Mouse (Mus musculus) neural tube, embryonic 11.5 days (tissue): Measurements from ENCODE around the gene Klhl22. TPM values are rescaled to one million over a fixed set of nuclear protein-coding genes. Genes with fewer than 3 reads are reported as not detected.

Experiments
- ATAC-seq: fragments of 200-750 bp; cut with Nextera tagmentation; 2 replicates; pipeline ENCODE4 v1.8.0; 2017; ENCODE audit warnings: moderate number of reproducible peaks, mild to moderate bottlenecking, moderate TSS enrichment, moderate library complexity; ENCODE audit not compliant: insufficient read depth, low FRiP score, low TSS enrichment
- DNase-seq: peaks from one replicate; pipeline ENCODE4 v3.0.0-alpha.2; 2015; ENCODE audit warnings: low spot score
- H3K27ac ChIP-seq: fragments of 300-500 bp; sonication (generic); 2 replicates; pipeline ENCODE4 v1.5.1; 2014; ENCODE audit warnings: low read depth, mild to moderate bottlenecking, low read length
- H3K27me3 ChIP-seq: fragments of 300-500 bp; sonication (generic); 2 replicates; pipeline ENCODE4 v1.6.1; 2014; ENCODE audit warnings: mild to moderate bottlenecking, low read length, mixed read lengths; ENCODE audit not compliant: control insufficient read depth, insufficient read depth
- H3K36me3 ChIP-seq: fragments of 300-500 bp; sonication (generic); 2 replicates; pipeline ENCODE4 v1.6.1; 2014; ENCODE audit warnings: mild to moderate bottlenecking, low read length, moderate library complexity, mixed read lengths; ENCODE audit not compliant: control insufficient read depth, insufficient read depth
- H3K4me1 ChIP-seq: fragments of 300-500 bp; sonication (generic); 2 replicates; pipeline ENCODE4 v1.6.1; 2014; ENCODE audit warnings: low read length, mixed read lengths; ENCODE audit not compliant: control insufficient read depth, insufficient read depth
- H3K4me2 ChIP-seq: fragments of 300-500 bp; sonication (generic); 2 replicates; pipeline ENCODE4 v1.6.1; 2014; ENCODE audit warnings: low read depth, mild to moderate bottlenecking, moderate library complexity
- H3K4me3 ChIP-seq: fragments of 300-500 bp; sonication (generic); 2 replicates; pipeline ENCODE4 v1.5.1; 2014; ENCODE audit warnings: low read depth, low read length
- H3K9ac ChIP-seq: fragments of 300-500 bp; sonication (generic); 2 replicates; pipeline ENCODE4 v1.6.1; 2014; ENCODE audit warnings: mild to moderate bottlenecking, low read length
- H3K9me3 ChIP-seq: fragments of 300-500 bp; sonication (generic); 2 replicates; pipeline ENCODE4 v1.6.1; 2016; ENCODE audit warnings: low read length; ENCODE audit not compliant: control insufficient read depth
- WGBS: fragments of 180-500 bp; shearing (Covaris S2); extraction: QIAGEN DNeasy Blood & Tissue Kit; methylation state at CpG from one replicate; pipeline ENCODE4 v1.1.7; 2014; 5-methylcytosine and 5-hydroxymethylcytosine counted together
- polyA plus RNA-seq: library from polyadenylated mRNA; unstranded; fragments of >200 nt; fragmentation: Nextera tagmentation; extraction: Ambion mirVana; gene quantifications from 2 replicates; pipeline ENCODE4 v1.2.1, GENCODE M21; 2014

Klhl22 gene
- 62.1 and 62.4 TPM in 2 replicates for polyA plus RNA-seq

- Histone ChIP-seq H3K9ac (peak within 1 kb of the TSS; percentile 87), H3K4me1 (peaks cover 7% of the 10 kb centered on the region), H3K9me3 (no peaks in the 10 kb centered on the region), H3K4me2 (peak within 1 kb of the TSS; percentile 96), H3K27me3 (no peaks in the 10 kb centered on the region), H3K36me3 (no peaks in the 10 kb centered on the region), H3K27ac (peak within 1 kb of the TSS; percentile 42), H3K4me3 (peak within 1 kb of the TSS; percentile 66)
- WGBS = 3% methylated on average over 24 of the region's 28 CpGs
- DNase-seq (peak; percentile 96), ATAC-seq (peak; percentile 89)
These were observed at the start of gene Klhl22 for GRCm38 (mm10) chr16:17759344-17759773. TSS of gene Klhl22 (plus strand) at chr16:17759618.

- H3K9ac ChIP-seq = no peak overlapping the region
- H3K27me3 ChIP-seq = no peaks in the 10 kb centered on the region
- H3K4me2 ChIP-seq = no peak overlapping the region
- ATAC-seq (no peak), DNase-seq (no peak)
- no peaks in the 10 kb centered on the region for H3K36me3 ChIP-seq
- H3K27ac ChIP-seq = no peak overlapping the region
- no peak overlapping the region for H3K4me3 ChIP-seq
- no peaks in the 10 kb centered on the region for H3K9me3 ChIP-seq
- 84% methylated on average over 1 of the region's 1 CpGs for WGBS
- peaks cover 11% of the 10 kb centered on the region; the same call in 1 of the 2 replicates for H3K4me1 ChIP-seq
These were observed 41.6 kb upstream of the Klhl22 start for GRCm38 (mm10) chr16:17717791-17718190.

GRCm38 (mm10) chr16:17721114-17721808 lies 38.2 kb upstream of the Klhl22 start:
- Histone ChIP-seq H3K4me2 (peak overlapping the region; percentile 85), H3K36me3 (no peaks in the 10 kb centered on the region), H3K4me1 (peaks cover 11% of the 10 kb centered on the region; the same call in 1 of the 2 replicates), H3K27me3 (no peaks in the 10 kb centered on the region), H3K9ac (no peak overlapping the region), H3K4me3 (peak overlapping the region; percentile 89; the same call in 1 of the 2 replicates), H3K27ac (no peak overlapping the region), H3K9me3 (no peaks in the 10 kb centered on the region)
- DNase-seq (no peak), ATAC-seq (no peak)
- WGBS = 73% methylated on average over 9 of the region's 9 CpGs

GRCm38 (mm10) chr16:17721822-17722460 lies 37.5 kb upstream of the Klhl22 start:
- H3K9me3 ChIP-seq = no peaks in the 10 kb centered on the region
- no peak for DNase-seq
- peak overlapping the region; percentile 85 for H3K4me2 ChIP-seq
- ATAC-seq = no peak
- H3K27me3 ChIP-seq = no peaks in the 10 kb centered on the region
- H3K36me3 ChIP-seq = no peaks in the 10 kb centered on the region
- H3K27ac ChIP-seq = no peak overlapping the region
- H3K4me1 ChIP-seq = peaks cover 11% of the 10 kb centered on the region; the same call in 1 of the 2 replicates
- H3K4me3 ChIP-seq = peak overlapping the region; percentile 89
- H3K9ac ChIP-seq = peak overlapping the region; percentile 82
- WGBS = 9% methylated on average over 10 of the region's 10 CpGs

GRCm38 (mm10) chr16:17722461-17723324 lies 36.7 kb upstream of the Klhl22 start:
- Histone ChIP-seq H3K4me2 (peak overlapping the region; percentile 85), H3K4me3 (peak overlapping the region; percentile 89), H3K9me3 (no peaks in the 10 kb centered on the region), H3K27ac (peak overlapping the region; percentile 68), H3K9ac (peak overlapping the region; percentile 82), H3K27me3 (no peaks in the 10 kb centered on the region), H3K36me3 (no peaks in the 10 kb centered on the region), H3K4me1 (peaks cover 11% of the 10 kb centered on the region; the same call in 1 of the 2 replicates)
- 2% methylated on average over 43 of the region's 44 CpGs for WGBS
- ATAC-seq = peak; percentile 95
- DNase-seq = peak; percentile 90

- Histone ChIP-seq H3K36me3 (no peaks in the 10 kb centered on the region), H3K4me1 (peaks cover 11% of the 10 kb centered on the region; the same call in 1 of the 2 replicates), H3K9ac (no peak overlapping the region), H3K27ac (no peak overlapping the region), H3K4me3 (no peak overlapping the region), H3K9me3 (no peaks in the 10 kb centered on the region), H3K4me2 (0 out of 2 replicates have a peak overlapping the region, but pooled peaks have one; percentile 19), H3K27me3 (no peaks in the 10 kb centered on the region)
- ATAC-seq (no peak), DNase-seq (no peak)
- 88% methylated on average over 1 of the region's 1 CpGs for WGBS
These were observed 36.1 kb upstream of the Klhl22 start for GRCm38 (mm10) chr16:17723325-17723626.

- H3K9me3 ChIP-seq = no peaks in the 10 kb centered on the region
- no peaks in the 10 kb centered on the region for H3K27me3 ChIP-seq
- H3K36me3 ChIP-seq = no peaks in the 10 kb centered on the region
- H3K9ac ChIP-seq = no peak overlapping the region
- no peak overlapping the region for H3K27ac ChIP-seq
- ATAC-seq (no peak), DNase-seq (no peak)
- 92% methylated on average over 3 of the region's 3 CpGs for WGBS
- no peak overlapping the region for H3K4me3 ChIP-seq
- H3K4me2 ChIP-seq = no peak overlapping the region
- H3K4me1 ChIP-seq = peaks cover 11% of the 10 kb centered on the region; the same call in 1 of the 2 replicates
These were observed 35.0 kb upstream of the Klhl22 start for GRCm38 (mm10) chr16:17724448-17724847.

- WGBS = 22% methylated on average over 5 of the region's 5 CpGs
- H3K4me1 ChIP-seq = no peaks in the 10 kb centered on the region
- no peak overlapping the region for H3K9ac ChIP-seq
- H3K4me2 ChIP-seq = no peak overlapping the region
- H3K4me3 ChIP-seq = no peak overlapping the region
- no peaks in the 10 kb centered on the region for H3K9me3 ChIP-seq
- DNase-seq = no peak
- no peak overlapping the region for H3K27ac ChIP-seq
- ATAC-seq = no peak
- H3K36me3 ChIP-seq = no peaks in the 10 kb centered on the region
- H3K27me3 ChIP-seq = no peaks in the 10 kb centered on the region
These were observed 32.1 kb upstream of the Klhl22 start for GRCm38 (mm10) chr16:17727179-17727861.
